Comparison of ENCODE assay signal across 11 mouse cellular contexts in genomic region chr10:21178281-21178680, GRCm38 (mm10).
"Had no signal": no experiment of that assay in that cellular context is flagged by ENCODE, and none has a peak within 500 bp of the region (broad histone marks: within the 10 kb centered on the region; RNA-seq: fewer than 3 reads in every experiment).

No protein-coding gene starts in this region.

- H3K4me3 ChIP-seq: left cerebral cortex, adult 2 months; limb, embryonic 15.5 days; midbrain, embryonic 13.5 days; myocyte; neural tube, embryonic 13.5 days had no signal

- H3K36me3 ChIP-seq: limb, embryonic 15.5 days; midbrain, embryonic 13.5 days; neural tube, embryonic 13.5 days had no signal

- H3K4me2 ChIP-seq: limb, embryonic 15.5 days; midbrain, embryonic 13.5 days; neural tube, embryonic 13.5 days had no signal

- H3K9me3 ChIP-seq: limb, embryonic 15.5 days; neural tube, embryonic 13.5 days had no signal

- H3K9ac ChIP-seq: limb, embryonic 15.5 days; liver, embryonic 14.5 days; midbrain, embryonic 13.5 days; neural tube, embryonic 13.5 days had no signal

- H3K27ac ChIP-seq: left cerebral cortex, adult 2 months; limb, embryonic 15.5 days; liver, embryonic 14.5 days; midbrain, embryonic 13.5 days; neural tube, embryonic 13.5 days had no signal

- H3K4me1 ChIP-seq: limb, embryonic 15.5 days; midbrain, embryonic 13.5 days; neural tube, embryonic 13.5 days had no signal

- ATAC-seq: midbrain, embryonic 13.5 days had no signal

- DNase-seq: kidney, adult 8-10 months; kidney, postnatal 25 days; lung, adult 18-20 months; right cerebral cortex, postnatal 4 days; thymus, adult 18-20 months had no signal

- H3K27me3 ChIP-seq: limb, embryonic 15.5 days; midbrain, embryonic 13.5 days; neural tube, embryonic 13.5 days had no signal
